Mouse (Mus musculus): ENCODE results near the gene Rad9a.

The Rad9a gene

GRCm38 (mm10) chr19:4164100-4164499 lies 37.4 kb downstream of the Rad9a start:
- DNase-seq (ENCODE audit: low spot score in 2 of 2) = no peak

- no peak for DNase-seq (ENCODE audit: low spot score in 2 of 2)
Observed at GRCm38 (mm10) chr19:4163543-4163887, 37.9 kb downstream of the Rad9a start.

GRCm38 (mm10) chr19:4162646-4163542 lies 38.6 kb downstream of the Rad9a start, which contains the start of gene Rps6kb2:
TSS of gene Rps6kb2 (minus strand) at chr19:4163354.
- DNase-seq (ENCODE audit: low spot score in 2 of 2) = peak; percentile 89 to 94

- no peak for DNase-seq (ENCODE audit: low spot score in 2 of 2)
Observed at GRCm38 (mm10) chr19:4159049-4159448, 42.4 kb downstream of the Rad9a start.

GRCm38 (mm10) chr19:4156771-4157170 lies 44.7 kb downstream of the Rad9a start:
- DNase-seq (ENCODE audit: low spot score in 2 of 2) = no peak

GRCm38 (mm10) chr19:4156073-4156579 lies 45.3 kb downstream of the Rad9a start:
- no peak for DNase-seq (ENCODE audit: low spot score in 2 of 2)

GRCm38 (mm10) chr19:4155223-4156072 lies 46.0 kb downstream of the Rad9a start:
- peak in 1 of 2 experiments; percentile 32 for DNase-seq (ENCODE audit: low spot score in 2 of 2)

- DNase-seq (ENCODE audit: low spot score in 2 of 2) = peak; percentile 46 to 58
Observed at GRCm38 (mm10) chr19:4154437-4155222, 46.8 kb downstream of the Rad9a start.

GRCm38 (mm10) chr19:4153232-4153654 lies 48.2 kb downstream of the Rad9a start, which contains the start of gene Ptprcap:
TSS of gene Ptprcap (plus strand) at chr19:4153604.
- DNase-seq (ENCODE audit: low spot score in 2 of 2) = no peak

GRCm38 (mm10) chr19:4152445-4153231 lies 48.8 kb downstream of the Rad9a start:
- DNase-seq (ENCODE audit: low spot score in 2 of 2) = no peak

- DNase-seq (ENCODE audit: low spot score in 2 of 2) = no peak
Observed at GRCm38 (mm10) chr19:4151898-4152297, 49.6 kb downstream of the Rad9a start.

GRCm38 (mm10) chr19:4151488-4151860 lies 50.0 kb downstream of the Rad9a start:
- no peak for DNase-seq (ENCODE audit: low spot score in 2 of 2)

GRCm38 (mm10) chr19:4150567-4151487 lies 50.6 kb downstream of the Rad9a start:
- DNase-seq (ENCODE audit: low spot score in 2 of 2) = no peak

- no peak for DNase-seq (ENCODE audit: low spot score in 2 of 2)
Observed at GRCm38 (mm10) chr19:4149764-4150461, 51.5 kb downstream of the Rad9a start.

- no peak for DNase-seq (ENCODE audit: low spot score in 2 of 2)
Observed at GRCm38 (mm10) chr19:4149283-4149682, 52.2 kb downstream of the Rad9a start.

- DNase-seq (ENCODE audit: low spot score in 2 of 2) = no peak
Observed at GRCm38 (mm10) chr19:4148819-4149218, 52.6 kb downstream of the Rad9a start.

GRCm38 (mm10) chr19:4148491-4148806 lies 53.0 kb downstream of the Rad9a start, which contains the start of gene Coro1b:
TSS of gene Coro1b (plus strand) at chr19:4148619.
- DNase-seq (ENCODE audit: low spot score in 2 of 2) = peak; percentile 87 to 93

- no peak for DNase-seq (ENCODE audit: low spot score in 2 of 2)
Observed at GRCm38 (mm10) chr19:4147782-4148490, 53.5 kb downstream of the Rad9a start.
